Mouse (Mus musculus): ENCODE measurements around the gene Sostdc1.
A peak's percentile ranks its signal among the peaks of the same experiment; 100 is the strongest.

The Sostdc1 gene

GRCm38 (mm10) chr12:36313916-36314315 is at the start of gene Sostdc1:
Gene Sostdc1 (plus strand): TSS chr12:36314139.
- DNase-seq, result peak; percentile 73

GRCm38 (mm10) chr12:36267670-36268246 is 46.2 kb upstream of the Sostdc1 start:
- DNase-seq, result no peak

- DNase-seq, result no peak
These were observed 39.1 kb upstream of the Sostdc1 start for GRCm38 (mm10) chr12:36274823-36275222.

GRCm38 (mm10) chr12:36289634-36290033 is 24.3 kb upstream of the Sostdc1 start:
- DNase-seq, result no peak

- DNase-seq, result no peak
These were observed 23.5 kb upstream of the Sostdc1 start for GRCm38 (mm10) chr12:36290465-36290864.

GRCm38 (mm10) chr12:36291346-36291745 is 22.6 kb upstream of the Sostdc1 start:
- no peak for DNase-seq

- no peak for DNase-seq
These were observed 11.6 kb upstream of the Sostdc1 start for GRCm38 (mm10) chr12:36302326-36302725.

- no peak for DNase-seq
These were observed 10.9 kb upstream of the Sostdc1 start for GRCm38 (mm10) chr12:36302905-36303642.

- no peak for DNase-seq
These were observed 5.1 kb upstream of the Sostdc1 start for GRCm38 (mm10) chr12:36308737-36309420.

- DNase-seq, result peak; percentile 15
These were observed 924 bp upstream of the Sostdc1 start for GRCm38 (mm10) chr12:36313015-36313414.

- no peak for DNase-seq
These were observed 507 bp downstream of the Sostdc1 start for GRCm38 (mm10) chr12:36314446-36314845.

- no peak for DNase-seq
These were observed 1.6 kb downstream of the Sostdc1 start for GRCm38 (mm10) chr12:36315527-36315926.

GRCm38 (mm10) chr12:36316056-36316455 is 2.1 kb downstream of the Sostdc1 start:
- no peak for DNase-seq

- peak; percentile 65 for DNase-seq
These were observed 3.3 kb downstream of the Sostdc1 start for GRCm38 (mm10) chr12:36317036-36317819.

GRCm38 (mm10) chr12:36317820-36318135 is 3.8 kb downstream of the Sostdc1 start:
- DNase-seq, result peak; percentile 49

- no peak for DNase-seq
These were observed 12.2 kb downstream of the Sostdc1 start for GRCm38 (mm10) chr12:36326101-36326521.

- no peak for DNase-seq
These were observed 18.7 kb downstream of the Sostdc1 start for GRCm38 (mm10) chr12:36332676-36333075.

GRCm38 (mm10) chr12:36333837-36334281 is 19.9 kb downstream of the Sostdc1 start:
- no peak for DNase-seq

GRCm38 (mm10) chr12:36344131-36344530 is 30.2 kb downstream of the Sostdc1 start:
- no peak for DNase-seq

GRCm38 (mm10) chr12:36360064-36360463 is 46.1 kb downstream of the Sostdc1 start:
- no peak for DNase-seq

- DNase-seq, result no peak
These were observed 46.8 kb downstream of the Sostdc1 start for GRCm38 (mm10) chr12:36360693-36361092.

- DNase-seq, result no peak
These were observed 50.1 kb downstream of the Sostdc1 start for GRCm38 (mm10) chr12:36364013-36364412.

All from kidney, postnatal 10 days (tissue).